Mouse (Mus musculus) lung, postnatal 14 days (tissue): ENCODE data around the gene Pbld2.

Source experiments
- DNase-seq: peaks from one replicate; pipeline ENCODE4 v3.0.0; 2021

Pbld2 gene

DNA sequence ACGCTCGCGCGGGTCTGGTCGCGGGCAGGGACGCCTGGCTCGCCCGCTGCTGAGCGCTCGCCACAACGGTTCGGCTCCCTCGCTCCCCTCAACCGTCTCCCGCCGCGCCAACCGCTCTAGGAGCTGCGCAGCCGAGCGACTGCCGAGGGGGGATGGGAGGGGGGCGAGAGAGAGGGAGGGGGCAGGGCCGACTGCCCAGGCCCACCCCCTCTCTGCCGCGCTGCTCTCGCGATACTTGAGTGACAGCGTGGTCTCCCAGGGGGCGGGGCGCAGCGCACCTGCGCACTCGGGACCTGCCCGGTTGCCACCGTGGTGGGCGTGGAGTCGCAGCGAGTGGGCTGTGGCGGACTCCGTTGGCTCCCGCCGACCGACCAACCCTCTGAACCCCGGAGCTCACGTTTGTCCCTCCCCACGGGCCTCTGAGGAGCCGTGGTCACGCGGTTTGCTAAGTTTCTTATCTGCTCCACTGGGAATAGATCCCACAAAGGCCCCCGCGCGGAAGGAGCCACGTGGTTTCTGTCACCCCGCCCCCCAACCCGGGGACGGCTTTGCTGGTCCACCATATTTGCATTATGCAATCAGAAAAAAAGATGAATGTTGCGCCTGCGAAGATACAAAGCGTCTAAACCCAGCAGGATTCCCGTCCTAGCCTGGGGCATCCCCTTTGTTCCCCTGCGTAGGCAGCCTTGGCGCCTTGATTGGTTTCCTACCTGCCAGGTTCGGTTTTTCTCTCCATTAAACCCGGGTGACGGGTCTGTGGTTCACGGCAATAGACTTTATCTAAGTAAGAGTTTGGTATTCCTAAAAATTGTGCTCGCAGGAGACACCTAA is at the start of gene Pbld2, which contains the start of gene Hnrnph3:
TSS of gene Pbld2 (plus strand) at position 567 of the 831 bp plus-strand sequence.
TSS of gene Hnrnph3 (minus strand) at position 469 of the 831 bp plus-strand sequence.
- DNase-seq: peak; percentile 99

DNA sequence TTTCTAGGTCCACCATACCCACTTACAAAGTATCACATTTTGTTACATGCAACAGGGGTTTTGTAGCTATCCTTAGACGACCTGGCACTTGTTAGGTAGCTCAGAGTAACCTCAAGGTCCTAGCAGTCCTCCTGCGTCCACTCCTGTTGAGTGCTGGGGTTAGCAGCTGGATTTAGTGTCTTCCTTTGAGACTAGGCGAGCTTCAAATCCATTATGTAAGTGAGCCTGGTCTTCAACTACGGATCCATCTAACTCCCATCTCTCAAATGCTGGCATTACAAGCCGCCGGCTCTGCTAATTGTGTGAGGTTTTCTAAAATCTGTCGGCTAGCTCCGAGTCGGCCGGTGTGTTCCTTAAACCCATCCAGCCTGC is 44.5 kb upstream of the Pbld2 start:
- no peak for DNase-seq

- peak; percentile 83 for DNase-seq
Measured at GRCm38 (mm10) chr10:62980039-62980954, 43.8 kb upstream of the Pbld2 start, which contains the start of gene Rufy2. TSS of gene Rufy2 (plus strand) at chr10:62980223.

DNA sequence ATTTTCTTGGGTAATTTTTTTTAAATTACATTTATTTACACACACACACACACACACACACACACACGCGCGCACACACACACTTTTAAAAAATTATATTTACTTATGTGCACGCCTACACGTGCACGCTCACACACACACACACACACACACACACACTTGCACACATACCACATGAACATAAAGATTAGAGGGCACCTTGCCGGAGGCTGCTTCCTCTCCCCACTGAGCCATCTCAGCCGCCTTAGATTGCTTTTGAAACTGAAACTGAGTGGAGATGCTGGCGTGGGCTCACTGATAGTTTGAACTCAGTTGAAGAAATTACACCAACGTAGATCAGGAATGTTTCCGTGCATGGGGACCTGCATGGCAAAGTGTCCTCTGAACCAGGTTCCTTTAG is 40.0 kb upstream of the Pbld2 start:
- no peak for DNase-seq

- DNase-seq: no peak
Measured at GRCm38 (mm10) chr10:62984495-62984894, 39.6 kb upstream of the Pbld2 start.

GRCm38 (mm10) chr10:62987341-62987740 is 36.8 kb upstream of the Pbld2 start:
- DNase-seq: peak; percentile 24

DNA sequence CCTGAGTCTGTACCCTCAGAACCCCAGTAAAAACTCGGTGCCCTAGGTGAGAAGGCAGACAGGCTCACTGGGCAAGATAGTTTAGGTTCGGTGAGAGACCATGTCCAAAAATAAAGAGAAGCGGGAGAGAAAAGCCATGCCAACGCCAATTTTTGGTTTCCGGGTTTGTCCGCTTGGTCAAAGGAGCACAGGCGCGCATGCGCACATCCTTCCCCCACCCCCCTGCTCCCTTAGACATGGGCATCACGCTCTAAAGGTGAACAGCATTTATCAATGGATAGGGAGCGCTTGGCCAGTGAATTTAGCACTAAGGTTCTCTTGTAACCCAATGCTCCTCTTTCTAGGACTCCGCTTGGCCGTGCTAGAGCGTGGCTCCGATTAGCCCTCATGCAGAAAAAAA is 33.5 kb upstream of the Pbld2 start:
- no peak for DNase-seq

- DNase-seq: no peak
Measured at GRCm38 (mm10) chr10:62993991-62994390, 30.1 kb upstream of the Pbld2 start.

DNA sequence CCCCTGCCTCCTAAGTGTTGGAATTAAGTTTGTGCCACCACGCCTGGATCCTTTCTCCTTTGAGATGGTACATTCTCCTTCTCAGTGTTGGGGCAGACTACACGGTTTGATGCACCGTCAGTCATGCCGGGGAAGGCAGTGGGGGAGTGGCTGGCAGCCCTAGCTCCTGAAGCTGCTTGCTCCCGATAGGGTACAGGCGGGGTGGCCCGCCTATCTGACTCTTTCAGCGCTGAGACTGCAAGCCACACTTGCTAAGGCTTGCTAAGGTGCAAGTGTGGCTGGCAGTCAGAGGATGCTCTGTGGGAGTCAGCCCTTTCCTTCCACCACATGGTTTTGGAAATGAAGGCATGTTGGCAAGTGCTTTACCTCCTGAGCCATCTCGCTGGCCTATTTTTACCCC is 23.5 kb upstream of the Pbld2 start:
- DNase-seq: no peak

- DNase-seq: no peak
Measured at GRCm38 (mm10) chr10:63003252-63003651, 20.9 kb upstream of the Pbld2 start.

DNA sequence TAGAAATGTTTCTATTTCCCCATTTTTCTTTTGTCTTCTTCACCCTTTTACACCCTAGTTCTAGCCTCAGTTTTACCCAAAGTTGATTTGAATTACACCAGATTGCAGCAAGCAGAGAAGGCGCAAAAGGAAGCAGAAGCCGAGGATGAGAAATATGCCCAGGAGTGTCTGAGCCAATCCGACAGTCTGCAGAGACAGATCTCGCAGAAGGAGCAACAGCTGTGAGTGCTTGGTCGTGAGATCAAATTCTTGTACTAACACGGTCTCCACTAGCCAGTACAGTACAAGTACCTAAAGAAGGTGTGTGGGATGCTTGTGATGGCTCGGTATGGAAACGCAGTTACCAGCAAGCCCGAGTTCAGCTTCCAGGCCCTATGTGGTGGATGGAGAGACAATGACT is 19.6 kb upstream of the Pbld2 start:
- DNase-seq: no peak

DNA sequence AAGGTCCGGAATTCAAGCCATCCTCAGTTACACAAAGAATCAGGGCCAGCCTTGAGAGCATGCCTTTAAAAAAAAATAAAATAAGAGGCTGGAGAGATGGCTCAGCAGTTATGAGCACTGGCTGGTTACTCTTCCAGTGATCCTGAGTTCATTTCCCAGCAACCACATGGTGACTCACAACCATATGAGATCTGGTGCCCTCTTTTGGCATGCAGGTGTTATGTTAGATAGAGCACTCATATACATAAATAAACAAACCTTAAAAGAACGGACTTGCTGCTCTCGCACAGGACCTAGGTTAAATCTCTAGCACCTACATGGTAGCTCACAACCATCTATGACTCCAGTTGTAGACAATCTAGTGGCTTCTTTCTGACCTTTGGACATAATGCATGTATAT is 15.9 kb upstream of the Pbld2 start:
- no peak for DNase-seq

- no peak for DNase-seq
Measured at GRCm38 (mm10) chr10:63010268-63010667, 13.8 kb upstream of the Pbld2 start.

- DNase-seq: no peak
Measured at GRCm38 (mm10) chr10:63011556-63011955, 12.6 kb upstream of the Pbld2 start.

DNA sequence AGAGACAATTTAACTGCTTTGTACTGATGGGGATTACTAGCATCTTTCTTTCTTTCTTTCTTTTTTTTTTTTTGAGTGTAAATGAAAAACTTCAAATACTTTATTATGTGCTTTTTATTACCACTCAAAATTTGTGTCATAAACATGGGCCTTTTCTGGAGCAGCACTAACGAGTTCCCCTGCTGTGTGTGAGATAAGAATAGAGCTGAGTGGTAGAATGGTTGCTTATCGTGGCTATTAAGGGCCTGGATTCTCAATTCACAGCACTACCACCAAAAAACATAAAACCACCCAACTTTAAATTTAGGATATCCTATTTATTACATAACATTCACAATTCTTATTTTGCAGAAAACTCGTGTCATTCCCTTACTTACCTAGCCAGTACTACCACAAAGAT is 10.6 kb upstream of the Pbld2 start:
- no peak for DNase-seq

GRCm38 (mm10) chr10:63014168-63014567 is 9.9 kb upstream of the Pbld2 start:
- DNase-seq: no peak

- DNase-seq: no peak
Measured at GRCm38 (mm10) chr10:63019304-63019703, 4.8 kb upstream of the Pbld2 start.

GRCm38 (mm10) chr10:63021702-63022101 is 2.4 kb upstream of the Pbld2 start:
- DNase-seq: no peak

DNA sequence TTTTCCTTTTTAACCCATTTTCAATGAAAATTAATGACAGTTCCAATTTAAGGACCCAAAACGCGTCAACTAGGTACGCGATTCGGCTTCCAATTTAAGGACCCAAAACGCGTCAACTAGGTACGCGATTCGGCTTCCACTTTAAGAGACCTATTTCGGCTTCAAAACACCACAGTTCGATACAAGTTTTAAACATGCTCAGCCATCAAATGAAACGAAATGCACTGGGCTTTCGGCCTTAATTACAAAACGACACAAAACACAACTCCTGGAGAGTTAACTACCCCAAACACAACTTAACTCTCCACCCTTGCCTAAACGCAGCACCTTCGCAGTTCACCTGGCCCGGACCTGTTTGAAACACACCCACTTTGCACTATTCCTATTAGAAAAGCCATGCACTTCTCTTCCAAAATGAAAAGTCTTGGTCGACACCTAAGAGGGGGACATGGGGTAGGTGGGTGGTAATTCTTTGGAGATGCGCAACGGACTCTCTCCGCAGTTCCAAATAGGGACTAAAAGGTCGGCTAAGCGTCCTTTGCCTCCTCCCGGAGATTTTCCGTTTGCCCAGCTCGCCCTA is 1.5 kb upstream of the Pbld2 start:
- DNase-seq: peak; percentile 12

GRCm38 (mm10) chr10:63023121-63023748 is 880 bp upstream of the Pbld2 start:
- DNase-seq: peak; percentile 72

GRCm38 (mm10) chr10:63024580-63024910 is 430 bp downstream of the Pbld2 start:
- peak; percentile 75 for DNase-seq

DNA sequence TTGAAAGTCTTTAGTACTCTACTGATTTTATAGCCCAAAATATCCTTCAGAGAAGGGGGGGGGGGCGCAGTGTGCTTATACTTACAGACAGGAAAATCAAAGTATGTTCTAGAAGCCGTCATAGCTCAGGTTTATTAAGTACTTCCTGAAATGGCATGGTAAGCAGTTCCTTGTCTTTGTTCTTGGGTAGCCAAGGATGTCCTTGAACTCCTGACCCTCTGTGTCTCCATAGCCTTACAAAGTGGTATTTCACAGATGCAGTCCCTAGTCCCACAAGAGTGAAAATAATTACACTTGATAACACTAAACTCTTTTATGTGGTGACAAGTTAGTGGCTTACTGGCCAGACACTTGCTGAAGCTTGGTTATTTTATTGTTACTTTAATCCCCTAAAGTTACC is 901 bp downstream of the Pbld2 start:
- DNase-seq: no peak

- no peak for DNase-seq
Measured at GRCm38 (mm10) chr10:63025491-63026011, 1.4 kb downstream of the Pbld2 start.
